Mouse (Mus musculus): ENCODE measurements at regions not wholly inside any gene's neighbourhood (a gene's known extent, or its start where the extent isn't known, plus 50 kb on each side); places are given as distances from the start of the nearest gene placed in this dataset.

DNA sequence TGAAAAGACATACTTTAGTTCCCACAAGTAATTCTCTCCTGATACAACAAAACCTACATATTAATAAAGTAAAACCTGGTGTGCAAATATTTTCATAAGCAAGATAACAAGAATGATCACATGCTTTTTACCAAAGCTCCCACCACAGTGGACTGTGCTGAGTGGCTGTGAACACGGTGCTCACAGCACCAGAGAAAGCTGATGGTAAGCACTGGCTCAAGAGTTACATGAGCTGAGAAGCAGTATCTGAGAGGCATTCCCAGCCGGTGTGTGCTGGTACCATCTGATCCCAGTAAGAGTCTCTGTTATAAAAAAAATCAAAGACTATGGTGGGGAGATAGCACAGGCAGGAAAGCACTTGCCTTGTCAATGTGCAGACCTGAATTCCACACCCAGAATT, 443.5 kb upstream of the Nrp1 start:
- no peak for TF ChIP-seq CTCF (IDR thresholded peaks at IDR 0.05; ENCODE audit: borderline replicate concordance, extremely low read depth, insufficient read depth, insufficient read length)
- no peak for TF ChIP-seq POLR2A (IDR thresholded peaks at IDR 0.05; ENCODE audit: borderline replicate concordance, extremely low read depth, insufficient read depth, insufficient read length, poor library complexity, severe bottlenecking)

All from brain, embryonic 14.5 days (tissue).